Mouse (Mus musculus) lung, postnatal 0 days (tissue): Measurements from ENCODE around the gene Dazap1. TPM values are rescaled to one million over a fixed set of nuclear protein-coding genes. Genes with fewer than 3 reads are reported as not detected.

Experiments used
- ATAC-seq: fragments of 200-750 bp; cut with Nextera tagmentation; 2 replicates; pipeline ENCODE4 v1.8.0; 2017; ENCODE audit warnings: moderate library complexity
- DNase-seq: peaks from one replicate; pipeline ENCODE4 v3.0.0-alpha.2; 2016; ENCODE audit warnings: low spot score
- H3K27ac ChIP-seq: fragments of 300-500 bp; sonication (generic); 2 replicates; pipeline ENCODE4 v1.5.1; 2014; ENCODE audit warnings: antibody characterized with exemption, mild to moderate bottlenecking, low read length, mixed read lengths
- H3K27me3 ChIP-seq: fragments of 300-500 bp; sonication (generic); replicated peaks from 2 replicates; pipeline ENCODE4 v1.6.1; 2014; ENCODE audit warnings: low read length, mixed read lengths; ENCODE audit not compliant: insufficient read depth
- H3K36me3 ChIP-seq: fragments of 300-500 bp; sonication (generic); 2 replicates; pipeline ENCODE4 v1.6.1; 2014; ENCODE audit warnings: low read length, mixed read lengths; ENCODE audit not compliant: insufficient read depth
- H3K4me1 ChIP-seq: fragments of 300-500 bp; sonication (generic); 2 replicates; pipeline ENCODE4 v1.6.1; 2014; ENCODE audit warnings: antibody characterized with exemption, low read depth, low read length, mixed read lengths; ENCODE audit not compliant: insufficient read depth
- H3K4me2 ChIP-seq: fragments of 300-500 bp; sonication (generic); replicated peaks from 2 replicates; pipeline ENCODE4 v1.6.1; 2014; ENCODE audit warnings: low read depth, mild to moderate bottlenecking, low read length, moderate library complexity, mixed read lengths
- H3K4me3 ChIP-seq: fragments of 300-500 bp; sonication (generic); 2 replicates; pipeline ENCODE4 v1.5.1; 2014; ENCODE audit warnings: low read depth, low read length
- H3K9ac ChIP-seq: fragments of 300-500 bp; sonication (generic); replicated peaks from 2 replicates; pipeline ENCODE4 v1.6.1; 2014; ENCODE audit warnings: low read depth, mild to moderate bottlenecking
- H3K9me3 ChIP-seq: fragments of 300-500 bp; sonication (generic); 2 replicates; pipeline ENCODE4 v1.6.1; 2016; ENCODE audit warnings: low read length, mixed read lengths
- CTCF ChIP-seq: IDR thresholded peaks from 2 replicates; pipeline ENCODE4 v1.5.1; 2016; ENCODE audit warnings: antibody characterized with exemption, mild to moderate bottlenecking
- EP300 ChIP-seq: IDR thresholded peaks from 2 replicates; pipeline ENCODE4 v1.6.1; 2016; ENCODE audit warnings: antibody characterized with exemption, mild to moderate bottlenecking, control low read depth
- WGBS: fragments of 180-500 bp; shearing (Covaris S2); extraction: QIAGEN DNeasy Blood & Tissue Kit; methylation state at CpG from one replicate; pipeline ENCODE4 v1.1.7; 2014; 5-methylcytosine and 5-hydroxymethylcytosine counted together
- polyA plus RNA-seq: library from polyadenylated mRNA; unstranded; fragments of >200 nt; fragmentation: Nextera tagmentation; extraction: Ambion mirVana; gene quantifications from 2 replicates; pipeline ENCODE4 v1.2.1, GENCODE M21; 2015

The Dazap1 gene
- polyA plus RNA-seq, 1 experiment from 2014 or later = 38.1 TPM

- H3K4me1 ChIP-seq = peaks cover 20% of the 10 kb centered on the region
- 0 out of 2 replicates have a peak overlapping the region, but pooled peaks have one; percentile 5 for H3K9ac ChIP-seq
- peaks cover 34% of the 10 kb centered on the region for H3K27me3 ChIP-seq
- no peak for TF ChIP-seq EP300
- TF ChIP-seq CTCF = no peak
- H3K4me2 ChIP-seq = no peak overlapping the region
- no peak overlapping the region for H3K27ac ChIP-seq
- no peak for ATAC-seq
- H3K9me3 ChIP-seq = no peaks in the 10 kb centered on the region
- H3K36me3 ChIP-seq = no peaks in the 10 kb centered on the region; the same call in 1 of the 2 replicates
- no peak overlapping the region for H3K4me3 ChIP-seq
- 47% methylated on average over 10 of the region's 10 CpGs for WGBS
- DNase-seq = no peak
These were observed 55.7 kb downstream of the Dazap1 start for GRCm38 (mm10) chr10:80317011-80317410.

GRCm38 (mm10) chr10:80320340-80320760, 59.1 kb downstream of the Dazap1 start, which contains the start of gene 2310011J03Rik:
2310011J03Rik (minus strand) TSS chr10:80320537.
- DNase-seq (peak; percentile 98), ATAC-seq (peak; percentile 76)
- peak within 1 kb of the TSS; percentile 75 for H3K4me3 ChIP-seq
- WGBS = under 1% methylated on average over 34 of the region's 34 CpGs
- H3K27ac ChIP-seq = peak within 1 kb of the TSS; percentile 77
- no peaks in the 10 kb centered on the region for H3K9me3 ChIP-seq
- peak within 1 kb of the TSS; percentile 83 for H3K9ac ChIP-seq
- 0 out of 2 replicates have a peak, but pooled peaks cover 8% of the 10 kb centered on the region for H3K27me3 ChIP-seq
- H3K4me1 ChIP-seq = peaks cover 30% of the 10 kb centered on the region
- no peaks in the 10 kb centered on the region; the same call in 1 of the 2 replicates for H3K36me3 ChIP-seq
- H3K4me2 ChIP-seq = peak within 1 kb of the TSS; percentile 81
- peak; percentile 32; the same call in 1 of the 2 replicates for TF ChIP-seq EP300
- no peak for TF ChIP-seq CTCF

GRCm38 (mm10) chr10:80321014-80321669, 59.9 kb downstream of the Dazap1 start:
- ATAC-seq = no peak
- Histone ChIP-seq H3K9me3 (no peaks in the 10 kb centered on the region), H3K9ac (no peak overlapping the region), H3K36me3 (no peaks in the 10 kb centered on the region; the same call in 1 of the 2 replicates), H3K4me1 (peaks cover 25% of the 10 kb centered on the region), H3K4me2 (no peak overlapping the region), H3K4me3 (no peak overlapping the region), H3K27ac (0 out of 2 replicates have a peak overlapping the region, but pooled peaks have one; percentile 32), H3K27me3 (0 out of 2 replicates have a peak, but pooled peaks cover under 1% of the 10 kb centered on the region)
- no peak for DNase-seq
- TF ChIP-seq EP300 (no peak), CTCF (no peak)
- WGBS = 71% methylated on average over 6 of the region's 6 CpGs

- peaks cover 20% of the 10 kb centered on the region for H3K4me1 ChIP-seq
- TF ChIP-seq EP300 = no peak
- TF ChIP-seq CTCF = no peak
- no peak for DNase-seq
- no peak overlapping the region for H3K4me2 ChIP-seq
- WGBS = 93% methylated on average over 21 of the region's 21 CpGs
- no peaks in the 10 kb centered on the region for H3K9me3 ChIP-seq
- no peaks in the 10 kb centered on the region; the same call in 1 of the 2 replicates for H3K36me3 ChIP-seq
- H3K27me3 ChIP-seq = no peaks in the 10 kb centered on the region
- H3K27ac ChIP-seq = no peak overlapping the region
- H3K4me3 ChIP-seq = no peak overlapping the region
- ATAC-seq = no peak
- H3K9ac ChIP-seq = no peak overlapping the region
These were observed 60.6 kb downstream of the Dazap1 start for GRCm38 (mm10) chr10:80321670-80322581.

- H3K9ac ChIP-seq = 0 out of 2 replicates have a peak overlapping the region, but pooled peaks have one; percentile 23
- H3K27me3 ChIP-seq = no peaks in the 10 kb centered on the region
- peak overlapping the region; percentile 96 for H3K4me2 ChIP-seq
- no peaks in the 10 kb centered on the region for H3K9me3 ChIP-seq
- TF ChIP-seq EP300 (no peak), CTCF (peak; percentile 47)
- H3K4me3 ChIP-seq = peak overlapping the region; percentile 55
- H3K36me3 ChIP-seq = no peaks in the 10 kb centered on the region; the same call in 1 of the 2 replicates
- ATAC-seq = peak; percentile 20
- 3% methylated on average over 24 of the region's 28 CpGs for WGBS
- H3K4me1 ChIP-seq = peaks cover 20% of the 10 kb centered on the region
- DNase-seq = no peak
- no peak overlapping the region for H3K27ac ChIP-seq
These were observed 61.5 kb downstream of the Dazap1 start for GRCm38 (mm10) chr10:80322811-80323211.
